Mouse (Mus musculus) small intestine, adult 2 months (tissue): ENCODE measurements around the gene Numb. TPM values are rescaled to one million over a fixed set of nuclear protein-coding genes. Genes with fewer than 3 reads are reported as not detected.

Source experiments
- H3K27ac ChIP-seq: fragments of 200-500 bp; 2 replicates; pipeline ENCODE4 v1.5.1; 2012; ENCODE audit warnings: low read depth, low read length, control low read depth, inconsistent platforms; ENCODE audit not compliant: insufficient read depth
- H3K27me3 ChIP-seq: fragments of 200-500 bp; 2 replicates; pipeline ENCODE4 v1.6.1; 2012; ENCODE audit warnings: mild to moderate bottlenecking, moderate library complexity, low read length, inconsistent platforms; ENCODE audit not compliant: control insufficient read depth, insufficient read depth
- H3K36me3 ChIP-seq: fragments of 200-500 bp; 2 replicates; pipeline ENCODE4 v1.6.1; 2012; ENCODE audit warnings: mild to moderate bottlenecking, low read length, control low read depth, inconsistent platforms; ENCODE audit not compliant: control insufficient read depth, insufficient read depth
- H3K4me1 ChIP-seq: fragments of 200-500 bp; 2 replicates; pipeline ENCODE4 v1.6.1; 2012; ENCODE audit warnings: low read length, inconsistent platforms, mixed read lengths; ENCODE audit not compliant: control insufficient read depth, insufficient read depth, insufficient read length
- H3K4me3 ChIP-seq: fragments of 200-500 bp; 2 replicates; pipeline ENCODE4 v1.5.1; 2012; ENCODE audit warnings: low read depth, mild to moderate bottlenecking, control low read depth, inconsistent platforms, low read length, moderate library complexity
- CTCF ChIP-seq: fragments of 200-500 bp; IDR thresholded peaks from 2 replicates; pipeline ENCODE4 v1.5.1; 2012; ENCODE audit warnings: low read depth, mild to moderate bottlenecking, control low read depth, inconsistent platforms, low read length, moderate library complexity, mixed read lengths; ENCODE audit not compliant: insufficient replicate concordance, insufficient read length; ENCODE audit errors: extremely low read depth
- POLR2A ChIP-seq: fragments of 200-500 bp; IDR thresholded peaks from 2 replicates; pipeline ENCODE4 v1.6.1; 2012; ENCODE audit warnings: low read depth, mild to moderate bottlenecking, control low read depth, inconsistent platforms, low read length, moderate library complexity
- WGBS: fragments of 180-500 bp; shearing (Covaris S2); methylation state at CpG from one replicate; pipeline ENCODE4 v1.1.7; 2018; 5-methylcytosine and 5-hydroxymethylcytosine counted together
- polyA plus RNA-seq: library from polyadenylated mRNA; depleted of rRNA; stranded (reverse); fragments of >200 nt; gene quantifications from 2 replicates; pipeline ENCODE4 v1.2.3, GENCODE M21; 2012

Gene Numb
- polyA plus RNA-seq, 1 experiment: 141 TPM

GRCm38 (mm10) chr12:83798313-83798712 is 123.4 kb downstream of the Numb start:
- H3K36me3 ChIP-seq: peaks cover 72% of the 10 kb centered on the region
- 95% methylated on average over 5 of the region's 5 CpGs for WGBS

GRCm38 (mm10) chr12:83795586-83795985 is 126.1 kb downstream of the Numb start:
- Histone ChIP-seq H3K27ac (no peak overlapping the region), H3K36me3 (peaks cover 54% of the 10 kb centered on the region), H3K4me1 (no peaks in the 10 kb centered on the region), H3K27me3 (no peaks in the 10 kb centered on the region), H3K4me3 (no peak overlapping the region)
- TF ChIP-seq CTCF (no peak), POLR2A (no peak)
- WGBS: 84% methylated on average over 7 of the region's 7 CpGs

More at GRCm38 (mm10) chr12:83798313-83798712, 123.4 kb downstream of the Numb start:
- Histone ChIP-seq H3K27me3 (no peaks in the 10 kb centered on the region), H3K27ac (no peak overlapping the region), H3K4me1 (no peaks in the 10 kb centered on the region), H3K4me3 (no peak overlapping the region)
- TF ChIP-seq CTCF (no peak), POLR2A (no peak)

- Histone ChIP-seq H3K27me3 (no peaks in the 10 kb centered on the region), H3K36me3 (peaks cover 49% of the 10 kb centered on the region), H3K27ac (no peak overlapping the region), H3K4me3 (no peak overlapping the region), H3K4me1 (no peaks in the 10 kb centered on the region)
- 65% methylated on average over 2 of the region's 2 CpGs for WGBS
- TF ChIP-seq POLR2A (no peak), CTCF (no peak)
Measured at GRCm38 (mm10) chr12:83795051-83795450, 126.7 kb downstream of the Numb start.

- Histone ChIP-seq H3K4me1 (no peaks in the 10 kb centered on the region), H3K27ac (no peak overlapping the region), H3K4me3 (no peak overlapping the region), H3K36me3 (peaks cover 31% of the 10 kb centered on the region), H3K27me3 (no peaks in the 10 kb centered on the region)
- WGBS: 88% methylated on average over 10 of the region's 10 CpGs
- TF ChIP-seq POLR2A: no peak
- TF ChIP-seq CTCF: no peak
Measured at GRCm38 (mm10) chr12:83792706-83793410, 128.9 kb downstream of the Numb start.

GRCm38 (mm10) chr12:83791737-83792136 is 130.0 kb downstream of the Numb start:
- Histone ChIP-seq H3K4me3 (no peak overlapping the region), H3K27ac (no peak overlapping the region), H3K36me3 (peaks cover 26% of the 10 kb centered on the region), H3K4me1 (no peaks in the 10 kb centered on the region), H3K27me3 (no peaks in the 10 kb centered on the region)
- TF ChIP-seq CTCF (no peak), POLR2A (no peak)
- 92% methylated on average over 10 of the region's 10 CpGs for WGBS

GRCm38 (mm10) chr12:83790749-83791148 is 131.0 kb downstream of the Numb start:
- WGBS: 76% methylated on average over 4 of the region's 4 CpGs
- Histone ChIP-seq H3K27me3 (no peaks in the 10 kb centered on the region), H3K36me3 (peaks cover 19% of the 10 kb centered on the region), H3K4me1 (no peaks in the 10 kb centered on the region), H3K4me3 (no peak overlapping the region), H3K27ac (no peak overlapping the region)
- TF ChIP-seq CTCF: no peak
- TF ChIP-seq POLR2A: no peak

GRCm38 (mm10) chr12:83789781-83790140 is 132.0 kb downstream of the Numb start:
- H3K27ac ChIP-seq: no peak overlapping the region
- TF ChIP-seq CTCF (no peak), POLR2A (no peak)
- WGBS: 62% methylated on average over 4 of the region's 4 CpGs
- H3K27me3 ChIP-seq: no peaks in the 10 kb centered on the region
- no peak overlapping the region for H3K4me3 ChIP-seq
- H3K4me1 ChIP-seq: no peaks in the 10 kb centered on the region
- peaks cover 11% of the 10 kb centered on the region for H3K36me3 ChIP-seq
